Mouse (Mus musculus) neural tube, embryonic 14.5 days (tissue): ENCODE measurements around the gene Ankrd44. TPM values are rescaled to one million over a fixed set of nuclear protein-coding genes. Genes with fewer than 3 reads are reported as not detected.

Source experiments
- ATAC-seq: fragments of 200-750 bp; cut with Nextera tagmentation; 2 replicates; pipeline ENCODE4 v1.8.0; 2017; ENCODE audit warnings: low read depth, mild to moderate bottlenecking, moderate TSS enrichment, moderate library complexity
- H3K27ac ChIP-seq: fragments of 300-500 bp; sonication (generic); 2 replicates; pipeline ENCODE4 v1.5.1; 2014; ENCODE audit warnings: low read depth, mild to moderate bottlenecking, control low read depth, low read length, moderate library complexity, mixed read lengths
- H3K27me3 ChIP-seq: fragments of 300-500 bp; sonication (generic); 2 replicates; pipeline ENCODE4 v1.6.1; 2014; ENCODE audit warnings: low read length; ENCODE audit not compliant: control insufficient read depth, insufficient read depth
- H3K36me3 ChIP-seq: fragments of 300-500 bp; sonication (generic); 2 replicates; pipeline ENCODE4 v1.6.1; 2014; ENCODE audit warnings: low read length, mixed read lengths; ENCODE audit not compliant: control insufficient read depth, insufficient read depth
- H3K4me1 ChIP-seq: fragments of 300-500 bp; sonication (generic); 2 replicates; pipeline ENCODE4 v1.6.1; 2014; ENCODE audit warnings: low read length; ENCODE audit not compliant: control insufficient read depth, insufficient read depth
- H3K4me2 ChIP-seq: fragments of 300-500 bp; sonication (generic); 2 replicates; pipeline ENCODE4 v1.6.1; 2014; ENCODE audit warnings: mild to moderate bottlenecking, low read depth, low read length, control low read depth
- H3K4me3 ChIP-seq: fragments of 300-500 bp; sonication (generic); 2 replicates; pipeline ENCODE4 v1.5.1; 2014; ENCODE audit warnings: low read depth, low read length, control low read depth, mixed read lengths
- H3K9ac ChIP-seq: fragments of 300-500 bp; sonication (generic); replicated peaks from 2 replicates; pipeline ENCODE4 v1.6.1; 2014; ENCODE audit warnings: low read depth, mild to moderate bottlenecking, control low read depth, low read length, mixed read lengths
- H3K9me3 ChIP-seq: fragments of 300-500 bp; sonication (generic); 2 replicates; pipeline ENCODE4 v1.6.1; 2016; ENCODE audit warnings: low read length; ENCODE audit not compliant: control insufficient read depth
- WGBS: fragments of 180-500 bp; shearing (Covaris S2); extraction: QIAGEN DNeasy Blood & Tissue Kit; methylation state at CpG from one replicate; pipeline ENCODE4 v1.1.7; 2014; 5-methylcytosine and 5-hydroxymethylcytosine counted together
- polyA plus RNA-seq: library from polyadenylated mRNA; unstranded; fragments of >200 nt; fragmentation: Nextera tagmentation; extraction: Ambion mirVana; gene quantifications from 2 replicates; pipeline ENCODE4 v1.2.1, GENCODE M21; 2014

Gene Ankrd44
- polyA plus RNA-seq, 1 experiment from 2014 or later, result 41.0 TPM

DNA sequence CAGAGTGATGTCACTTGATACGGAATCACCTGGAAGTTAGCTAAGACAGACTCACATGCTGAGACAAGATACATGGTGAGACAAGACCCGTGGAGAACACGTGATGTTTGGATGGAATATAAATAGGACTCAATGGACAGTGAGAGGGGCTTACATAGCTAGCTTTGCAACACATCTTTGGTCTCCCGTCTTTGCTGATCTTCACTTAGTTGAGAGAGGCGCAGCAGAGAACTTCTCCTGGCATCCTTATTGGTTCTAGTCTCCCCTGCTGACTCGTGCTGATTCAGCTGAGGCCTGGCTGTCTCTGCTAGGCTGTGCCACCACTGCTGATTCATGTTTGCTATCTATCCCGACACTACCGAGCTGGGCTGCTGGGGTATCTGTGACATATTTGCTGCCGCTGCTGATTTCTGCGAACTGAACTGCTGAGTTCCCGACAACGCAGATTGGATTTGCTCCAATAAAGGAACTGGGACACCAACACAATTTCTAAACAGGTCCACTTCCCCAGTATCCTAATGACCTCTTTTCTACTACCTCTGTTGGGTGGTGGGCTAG lies 23.4 kb downstream of the Ankrd44 start:
- WGBS, result 92% methylated on average over 12 of the region's 12 CpGs
- no peaks in the 10 kb centered on the region for H3K27me3 ChIP-seq
- H3K27ac ChIP-seq, result no peak overlapping the region

DNA sequence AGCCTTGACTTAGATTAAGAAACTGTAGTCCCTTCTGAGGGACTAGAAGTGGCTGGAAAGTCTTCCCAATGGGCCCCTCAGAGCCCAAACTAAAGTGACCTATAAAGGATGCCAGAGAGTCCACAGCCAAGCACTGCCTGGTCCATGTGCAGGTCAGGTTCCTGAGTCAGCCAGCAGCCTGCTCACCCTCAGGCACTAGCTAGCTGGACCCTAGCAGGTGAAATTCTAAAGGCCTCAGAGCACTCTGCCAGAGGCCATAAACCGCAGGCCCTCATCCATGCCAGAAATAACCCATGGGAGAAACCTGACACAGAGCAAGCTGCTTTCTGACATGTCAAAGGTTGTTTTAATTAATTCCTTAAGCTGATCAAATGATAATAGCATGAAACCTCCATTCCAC lies 25.1 kb downstream of the Ankrd44 start:
- Histone ChIP-seq H3K9ac (no peak overlapping the region), H3K4me1 (peaks cover 14% of the 10 kb centered on the region), H3K4me2 (no peak overlapping the region), H3K36me3 (no peaks in the 10 kb centered on the region), H3K9me3 (no peaks in the 10 kb centered on the region), H3K27me3 (no peaks in the 10 kb centered on the region), H3K4me3 (no peak overlapping the region), H3K27ac (no peak overlapping the region)
- 71% methylated on average over 1 of the region's 1 CpGs for WGBS
- no peak for ATAC-seq

More for the DNA sequence above, 23.4 kb downstream of the Ankrd44 start:
- ATAC-seq, result no peak
- Histone ChIP-seq H3K9me3 (no peaks in the 10 kb centered on the region), H3K4me3 (no peak overlapping the region), H3K4me2 (no peak overlapping the region), H3K9ac (no peak overlapping the region), H3K36me3 (no peaks in the 10 kb centered on the region), H3K4me1 (peaks cover 25% of the 10 kb centered on the region)

DNA sequence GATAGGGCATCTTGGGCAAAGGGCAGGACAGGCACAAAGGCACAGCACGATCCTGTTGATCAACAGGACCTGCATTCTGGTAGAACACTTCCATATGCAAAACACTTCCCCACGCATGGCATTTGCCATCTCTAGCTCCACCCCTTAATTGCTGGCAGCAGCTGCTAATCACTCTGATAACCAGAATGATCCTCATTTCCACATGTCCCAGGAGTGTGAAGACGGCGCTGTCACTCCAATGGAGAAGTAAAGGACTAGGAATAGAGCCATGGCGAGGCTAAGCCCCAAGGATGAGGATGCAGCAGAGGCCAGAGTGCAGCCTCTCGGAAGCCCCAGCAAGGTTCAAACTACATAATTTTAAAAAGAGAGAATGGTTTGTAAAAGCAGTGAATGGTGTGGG lies 26.9 kb downstream of the Ankrd44 start:
- WGBS, result 45% methylated on average over 6 of the region's 6 CpGs
- Histone ChIP-seq H3K4me3 (no peak overlapping the region), H3K9ac (no peak overlapping the region), H3K27ac (peak overlapping the region; percentile 35; the same call in 1 of the 2 replicates), H3K9me3 (no peaks in the 10 kb centered on the region), H3K36me3 (no peaks in the 10 kb centered on the region), H3K27me3 (no peaks in the 10 kb centered on the region), H3K4me1 (peaks cover 13% of the 10 kb centered on the region), H3K4me2 (peak overlapping the region; percentile 8; the same call in 1 of the 2 replicates)
- peak; percentile 77; the same call in 1 of the 2 replicates for ATAC-seq

DNA sequence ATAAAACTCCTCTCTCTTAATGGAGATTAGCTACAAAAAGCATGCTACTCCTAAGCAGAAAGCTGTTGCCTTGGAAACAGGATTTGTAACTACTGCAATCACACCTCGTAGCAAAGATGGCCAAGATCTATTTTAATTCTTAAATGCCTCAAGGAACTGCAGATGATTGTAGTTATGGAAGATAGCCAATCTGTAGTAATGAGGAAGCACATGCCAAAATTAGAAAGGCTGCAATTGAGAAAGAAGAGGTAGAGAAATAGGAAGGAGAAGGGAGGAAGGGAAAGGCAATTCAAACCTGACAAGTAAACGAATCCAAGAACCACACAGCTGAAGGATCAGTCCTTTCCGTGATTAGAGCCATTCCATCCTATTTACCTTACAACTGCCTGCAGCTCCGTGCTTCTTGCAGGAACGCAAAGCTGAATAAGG lies 27.5 kb downstream of the Ankrd44 start:
- 0 out of 2 replicates have a peak, but pooled peaks have one; percentile 47 for ATAC-seq

DNA sequence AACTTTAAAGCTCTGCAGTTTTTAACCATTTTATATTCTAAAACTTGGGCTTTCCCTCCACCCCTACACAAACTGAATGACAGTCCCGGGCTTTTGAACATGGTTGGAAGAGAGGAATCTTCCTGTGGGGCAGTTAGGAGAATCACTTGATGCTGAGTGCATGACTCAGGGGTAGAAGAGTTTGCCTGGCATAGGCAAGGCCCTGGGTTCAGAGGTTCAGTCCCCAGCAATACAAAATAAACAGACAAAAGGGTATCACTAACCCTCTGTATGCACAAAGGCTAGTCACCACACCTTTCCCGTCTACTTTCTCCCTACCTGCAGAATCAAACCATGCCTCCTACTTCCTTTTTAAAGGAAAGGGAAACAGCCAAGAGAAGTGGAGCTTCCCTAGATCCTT lies 28.5 kb downstream of the Ankrd44 start:
- ATAC-seq, result no peak
- Histone ChIP-seq H3K27ac (no peak overlapping the region), H3K9ac (no peak overlapping the region), H3K4me3 (no peak overlapping the region), H3K4me1 (peaks cover 13% of the 10 kb centered on the region), H3K9me3 (no peaks in the 10 kb centered on the region), H3K27me3 (no peaks in the 10 kb centered on the region), H3K4me2 (no peak overlapping the region), H3K36me3 (no peaks in the 10 kb centered on the region)
- 89% methylated on average over 2 of the region's 2 CpGs for WGBS

More for the DNA sequence above, 27.5 kb downstream of the Ankrd44 start:
- Histone ChIP-seq H3K27ac (peak overlapping the region; percentile 35), H3K27me3 (no peaks in the 10 kb centered on the region), H3K36me3 (no peaks in the 10 kb centered on the region), H3K9me3 (no peaks in the 10 kb centered on the region), H3K4me3 (no peak overlapping the region), H3K4me2 (peak overlapping the region; percentile 8; the same call in 1 of the 2 replicates), H3K9ac (no peak overlapping the region), H3K4me1 (peaks cover 13% of the 10 kb centered on the region)
- WGBS, result 34% methylated on average over 5 of the region's 5 CpGs

DNA sequence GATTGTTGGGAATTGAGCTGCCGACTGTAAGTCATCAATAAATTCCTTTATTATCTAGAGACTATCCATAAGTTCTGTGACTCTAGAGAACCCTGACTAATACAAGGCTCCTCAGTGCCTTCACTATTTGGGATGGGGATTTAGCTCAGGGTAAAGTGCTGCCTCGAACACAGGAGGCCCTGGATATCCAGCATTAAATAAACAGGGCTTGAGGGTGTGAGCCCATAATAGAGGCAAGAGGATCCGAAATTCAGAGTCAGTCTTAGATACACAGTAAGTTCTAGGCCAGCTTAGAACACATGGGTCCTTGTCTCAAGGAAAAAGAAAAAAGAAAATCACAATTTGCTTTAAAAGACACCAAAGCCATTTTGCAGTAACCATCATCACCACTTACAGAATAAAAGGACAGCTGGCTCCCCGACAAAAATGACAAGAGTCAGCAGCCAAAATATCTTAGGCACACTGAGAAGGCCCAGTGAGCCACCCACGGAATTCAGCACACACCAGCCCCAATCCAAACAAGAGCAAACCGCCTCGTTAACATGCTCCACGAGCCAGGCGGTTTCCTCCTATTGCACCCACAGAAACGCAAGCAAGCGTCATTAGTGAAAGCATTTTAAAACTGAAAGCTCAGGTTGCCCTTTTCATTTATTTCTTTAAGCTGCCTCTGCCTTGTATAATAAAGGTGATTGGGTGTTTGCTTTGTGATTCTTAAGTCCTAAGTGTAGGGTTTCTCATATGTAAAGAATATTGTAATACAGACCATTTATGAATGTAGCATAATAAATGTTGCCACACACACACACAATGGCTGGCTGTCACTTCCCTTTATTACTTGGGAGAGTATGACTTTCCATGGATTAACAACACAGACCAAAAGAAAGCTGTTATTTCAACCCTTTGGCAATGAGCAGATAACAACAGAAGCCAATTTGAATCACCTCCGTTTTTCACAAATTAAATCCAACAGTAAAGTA lies 29.8 kb downstream of the Ankrd44 start:
- Histone ChIP-seq H3K9me3 (no peaks in the 10 kb centered on the region), H3K36me3 (no peaks in the 10 kb centered on the region), H3K27ac (no peak overlapping the region), H3K9ac (no peak overlapping the region), H3K4me1 (peaks cover 13% of the 10 kb centered on the region), H3K4me2 (no peak overlapping the region), H3K4me3 (no peak overlapping the region), H3K27me3 (no peaks in the 10 kb centered on the region)
- no peak for ATAC-seq
- WGBS, result 61% methylated on average over 11 of the region's 12 CpGs

DNA sequence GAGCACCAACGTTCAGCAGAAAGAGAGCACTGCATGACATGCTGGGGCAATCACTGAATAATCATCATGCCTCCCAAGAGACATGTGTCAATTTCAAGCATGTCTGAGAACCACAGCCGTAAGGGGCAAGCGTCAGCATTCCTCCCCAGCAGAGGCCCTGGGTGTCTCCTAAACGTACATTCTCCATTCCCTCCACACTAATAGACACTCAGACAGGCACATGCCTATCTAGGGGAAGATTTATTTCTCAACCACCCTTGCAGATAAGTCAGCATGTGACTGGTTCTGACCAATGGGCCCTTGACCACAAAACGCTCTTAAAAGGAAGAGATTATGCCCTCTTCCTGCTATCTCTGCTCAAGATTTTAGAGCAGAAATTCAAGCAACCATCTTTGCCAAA lies 37.7 kb downstream of the Ankrd44 start:
- Histone ChIP-seq H3K4me1 (peaks cover 7% of the 10 kb centered on the region; the same call in 1 of the 2 replicates), H3K36me3 (no peaks in the 10 kb centered on the region), H3K4me3 (no peak overlapping the region), H3K27me3 (no peaks in the 10 kb centered on the region), H3K9ac (no peak overlapping the region), H3K9me3 (no peaks in the 10 kb centered on the region), H3K4me2 (no peak overlapping the region), H3K27ac (0 out of 2 replicates have a peak overlapping the region, but pooled peaks have one; percentile 6)
- ATAC-seq, result peak; percentile 73
- WGBS, result 35% methylated on average over 5 of the region's 5 CpGs

DNA sequence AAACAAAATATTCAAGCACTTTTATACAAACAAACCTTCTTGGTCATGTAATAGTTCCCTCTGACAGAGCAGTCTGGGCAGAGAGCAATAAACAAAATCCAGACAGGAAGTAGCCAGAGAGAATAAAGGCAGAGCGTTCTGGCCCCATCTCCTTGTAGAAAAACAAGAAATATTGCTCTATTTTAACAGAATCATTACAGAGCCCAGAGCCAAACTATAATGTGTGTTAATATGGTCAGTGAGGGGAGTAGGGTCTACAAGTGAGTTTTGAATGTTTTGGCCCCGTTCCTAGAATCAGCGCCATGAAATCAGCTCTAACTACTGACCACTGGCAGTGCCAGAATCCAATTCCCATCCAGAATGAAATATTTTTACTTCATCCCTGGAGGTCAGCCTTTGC lies 38.3 kb downstream of the Ankrd44 start:
- Histone ChIP-seq H3K4me1 (peaks cover 7% of the 10 kb centered on the region; the same call in 1 of the 2 replicates), H3K9ac (no peak overlapping the region), H3K4me3 (no peak overlapping the region), H3K27me3 (no peaks in the 10 kb centered on the region), H3K27ac (no peak overlapping the region), H3K36me3 (no peaks in the 10 kb centered on the region), H3K4me2 (no peak overlapping the region), H3K9me3 (no peaks in the 10 kb centered on the region)
- WGBS, result 68% methylated on average over 3 of the region's 3 CpGs
- ATAC-seq, result no peak
